Mouse (Mus musculus): ENCODE data around the gene Oas1a. TPM values are rescaled to one million over a fixed set of nuclear protein-coding genes. Genes with fewer than 3 reads are reported as not detected.
"Not testable (repeated sequence)": the region's sequence is repeated elsewhere in the genome, so short reads cannot be mapped to it uniquely, and the experiment has no call there.

Oas1a gene
- total RNA-seq, 2 experiments from 2014 or later: 0.29 TPM; not detected in 1

GRCm38 (mm10) chr5:120908196-120908920 is 1.0 kb upstream of the Oas1a start:
- no peak overlapping the region for H3K4me3 ChIP-seq
- TF ChIP-seq CTCF (conservative IDR thresholded peaks at IDR 0.05): no peak
- DNase-seq (ENCODE audit: low spot score in 2 of 2): no peak
- H3K27ac ChIP-seq: no peak overlapping the region

GRCm38 (mm10) chr5:120902056-120902455 is 5.3 kb downstream of the Oas1a start:
- no peak for DNase-seq (ENCODE audit: low spot score in 2 of 2)
- no peak for TF ChIP-seq CTCF (conservative IDR thresholded peaks at IDR 0.05)
- no peak overlapping the region for H3K4me3 ChIP-seq
- H3K27ac ChIP-seq: no peak overlapping the region

- H3K4me3 ChIP-seq: no peak overlapping the region
- no peak for DNase-seq (ENCODE audit: low spot score in 2 of 2)
- no peak overlapping the region for H3K27ac ChIP-seq
- no peak for TF ChIP-seq CTCF (conservative IDR thresholded peaks at IDR 0.05)
These were observed 6.7 kb downstream of the Oas1a start for GRCm38 (mm10) chr5:120900666-120901065.

- TF ChIP-seq CTCF (conservative IDR thresholded peaks at IDR 0.05): no peak
- DNase-seq (ENCODE audit: low spot score in 2 of 2): no peak
- Histone ChIP-seq H3K4me3 (no peak overlapping the region), H3K27ac (no peak overlapping the region)
These were observed 8.6 kb downstream of the Oas1a start for GRCm38 (mm10) chr5:120898726-120899125.

- no peak for TF ChIP-seq CTCF (conservative IDR thresholded peaks at IDR 0.05)
- DNase-seq (ENCODE audit: low spot score in 2 of 2): no peak
- no peak overlapping the region for H3K4me3 ChIP-seq
- no peak overlapping the region for H3K27ac ChIP-seq
These were observed 9.0 kb downstream of the Oas1a start for GRCm38 (mm10) chr5:120898307-120898706.

- Histone ChIP-seq H3K27ac (no peak overlapping the region), H3K4me3 (no peak overlapping the region)
- DNase-seq (ENCODE audit: low spot score in 2 of 2): no peak
- TF ChIP-seq CTCF (conservative IDR thresholded peaks at IDR 0.05): no peak
These were observed 12.0 kb downstream of the Oas1a start for GRCm38 (mm10) chr5:120895231-120895900.

GRCm38 (mm10) chr5:120894692-120895091 is 12.6 kb downstream of the Oas1a start:
- not testable (repeated sequence) for H3K27ac ChIP-seq; DNase-seq (ENCODE audit: low spot score in 2 of 2); H3K4me3 ChIP-seq

GRCm38 (mm10) chr5:120893866-120894265 is 13.5 kb downstream of the Oas1a start:
- not testable (repeated sequence) for DNase-seq (ENCODE audit: low spot score in 2 of 2); H3K27ac ChIP-seq; H3K4me3 ChIP-seq

- H3K27ac ChIP-seq: no peak overlapping the region
- DNase-seq (ENCODE audit: low spot score in 2 of 2): no peak
- TF ChIP-seq CTCF (conservative IDR thresholded peaks at IDR 0.05): no peak
- H3K4me3 ChIP-seq: no peak overlapping the region
These were observed 15.1 kb downstream of the Oas1a start for GRCm38 (mm10) chr5:120892243-120892660.

- not testable (repeated sequence) for H3K27ac ChIP-seq; H3K4me3 ChIP-seq; DNase-seq (ENCODE audit: low spot score in 2 of 2)
These were observed 15.6 kb downstream of the Oas1a start for GRCm38 (mm10) chr5:120891566-120892242.

- TF ChIP-seq CTCF (conservative IDR thresholded peaks at IDR 0.05): no peak
- no peak for DNase-seq (ENCODE audit: low spot score in 2 of 2)
- Histone ChIP-seq H3K4me3 (no peak overlapping the region), H3K27ac (no peak overlapping the region)
These were observed 16.3 kb downstream of the Oas1a start for GRCm38 (mm10) chr5:120890991-120891390.

GRCm38 (mm10) chr5:120890026-120890425 is 17.3 kb downstream of the Oas1a start:
- H3K4me3 ChIP-seq: no peak overlapping the region
- no peak for TF ChIP-seq CTCF (conservative IDR thresholded peaks at IDR 0.05)
- no peak overlapping the region for H3K27ac ChIP-seq
- no peak for DNase-seq (ENCODE audit: low spot score in 2 of 2)

GRCm38 (mm10) chr5:120888294-120888815 is 19.0 kb downstream of the Oas1a start:
- not testable (repeated sequence) for DNase-seq (ENCODE audit: low spot score in 2 of 2); H3K27ac ChIP-seq; H3K4me3 ChIP-seq
